Mouse (Mus musculus) monocyte, adult 5-6 weeks (primary cell): Measurements from ENCODE around the gene Tmem270. TPM values are rescaled to one million over a fixed set of nuclear protein-coding genes. Genes with fewer than 3 reads are reported as not detected.
"Not testable (repeated sequence)": the region's sequence is repeated elsewhere in the genome, so short reads cannot be mapped to it uniquely, and the experiment has no call there.

Experiments
- ATAC-seq: fragments of 153-309, 156-312 bp; replicated peaks from 2 replicates; pipeline ENCODE4 v1.8.0; 2017; ENCODE audit warnings: mild to moderate bottlenecking; ENCODE audit not compliant: low TSS enrichment, insufficient number of reproducible peaks, severe bottlenecking, poor library complexity, low FRiP score
- total RNA-seq: library from RNA; stranded (forward); fragments of 200-1000, 200-491, 200-594 nt; gene quantifications from 3 replicates; pipeline ENCODE4 v1.2.3, GENCODE M21; 2017

Gene Tmem270
- not detected in 3 replicates for total RNA-seq

DNA sequence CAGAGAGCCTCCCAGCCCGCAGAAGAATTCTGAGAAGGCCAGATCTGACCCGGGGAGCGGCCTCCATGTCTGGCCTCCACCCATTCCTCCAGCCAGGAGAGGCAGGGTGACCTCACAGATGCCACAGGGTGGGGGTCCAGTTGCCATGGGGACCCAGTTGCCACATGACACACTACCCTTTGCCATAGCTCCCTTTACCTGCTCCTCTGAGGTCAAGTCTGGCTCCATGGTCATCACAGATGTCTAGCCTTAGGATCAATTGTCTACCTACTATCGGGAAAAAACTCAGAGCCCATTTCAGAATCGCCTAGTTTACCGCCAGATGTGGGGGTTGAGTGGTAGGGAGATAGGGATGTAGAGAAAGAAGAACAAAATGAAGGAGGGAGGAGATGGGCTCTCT, at the start of gene Tmem270:
Gene Tmem270, minus strand, starts transcription at position 101 of the 400 bp plus-strand sequence.
- no peak for ATAC-seq

DNA sequence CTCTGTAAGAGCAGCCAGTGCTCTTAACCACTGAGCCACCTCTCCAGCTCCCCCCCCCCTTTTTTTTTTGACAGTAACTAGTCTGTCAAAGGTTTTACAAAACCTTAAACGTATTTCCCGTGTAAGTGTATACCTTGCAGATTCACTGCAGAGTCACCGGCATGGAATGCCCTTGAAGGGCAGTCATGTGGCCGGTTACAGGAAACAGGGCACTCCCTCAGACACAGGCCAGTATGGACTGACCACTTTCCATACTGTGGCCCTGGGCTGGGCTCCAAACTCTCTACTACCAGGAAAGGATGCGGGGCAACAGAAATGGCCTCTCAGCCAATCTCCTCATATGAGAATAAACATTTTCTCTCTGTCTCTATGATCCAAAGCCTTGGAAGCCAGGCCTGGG, 49.0 kb upstream of the Tmem270 start:
- no peak for ATAC-seq

DNA sequence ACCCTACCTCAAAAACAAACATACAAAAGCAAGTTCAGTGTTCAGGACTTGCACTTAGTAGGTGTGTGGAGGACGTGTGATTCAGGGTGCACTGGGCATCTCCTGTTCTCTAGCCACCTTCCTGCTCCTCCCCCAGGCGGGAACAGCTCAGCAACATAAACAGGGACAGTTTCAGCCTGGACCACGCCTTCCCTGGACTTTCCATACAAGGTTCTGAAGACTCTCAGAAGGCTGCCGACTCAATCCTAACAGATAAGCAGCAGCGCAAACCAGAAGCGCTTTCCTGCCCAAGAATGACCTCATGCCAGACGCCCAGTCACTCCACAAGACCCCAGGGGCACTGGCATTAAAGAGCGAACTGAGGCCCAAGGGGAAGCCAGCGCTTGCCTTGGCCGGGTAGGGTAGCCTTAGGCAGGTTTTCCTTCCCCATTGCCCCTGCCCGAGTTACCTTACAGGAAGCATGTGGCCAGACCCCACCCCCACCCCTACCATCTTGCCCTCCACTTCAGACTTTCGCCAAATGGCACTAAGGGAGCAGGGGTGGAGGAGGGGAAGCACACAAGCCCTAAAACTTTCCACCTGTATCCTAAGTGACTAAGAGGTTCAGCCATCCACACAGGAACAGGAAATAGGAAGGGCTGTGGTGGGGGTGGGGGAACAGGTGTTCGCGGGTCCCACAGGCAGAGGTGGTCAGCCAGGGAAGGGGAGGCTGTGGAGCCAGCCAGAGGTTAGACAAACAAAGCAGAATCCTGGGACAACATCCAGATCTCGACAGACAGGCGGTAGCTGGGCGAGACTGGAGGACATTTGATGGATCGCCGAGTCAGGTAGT, 44.7 kb upstream of the Tmem270 start:
- ATAC-seq: no peak

DNA sequence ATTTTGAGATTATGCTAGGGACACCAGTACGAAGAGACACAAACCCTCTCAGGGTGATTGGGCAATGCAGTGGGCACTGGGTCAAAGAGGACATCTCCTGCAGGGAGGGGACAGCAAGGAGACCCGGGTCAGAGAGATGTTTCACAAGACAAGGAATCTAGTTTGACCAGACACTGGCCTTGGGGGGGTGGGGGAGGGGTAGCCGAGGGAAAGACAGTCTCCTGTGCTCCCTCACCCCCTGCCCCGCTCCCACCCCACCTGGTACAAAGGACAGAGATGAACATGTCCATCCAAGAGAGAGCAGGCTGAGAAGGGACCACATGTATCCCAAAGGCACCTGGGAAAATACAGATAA, 41.5 kb upstream of the Tmem270 start:
- ATAC-seq: no peak

DNA sequence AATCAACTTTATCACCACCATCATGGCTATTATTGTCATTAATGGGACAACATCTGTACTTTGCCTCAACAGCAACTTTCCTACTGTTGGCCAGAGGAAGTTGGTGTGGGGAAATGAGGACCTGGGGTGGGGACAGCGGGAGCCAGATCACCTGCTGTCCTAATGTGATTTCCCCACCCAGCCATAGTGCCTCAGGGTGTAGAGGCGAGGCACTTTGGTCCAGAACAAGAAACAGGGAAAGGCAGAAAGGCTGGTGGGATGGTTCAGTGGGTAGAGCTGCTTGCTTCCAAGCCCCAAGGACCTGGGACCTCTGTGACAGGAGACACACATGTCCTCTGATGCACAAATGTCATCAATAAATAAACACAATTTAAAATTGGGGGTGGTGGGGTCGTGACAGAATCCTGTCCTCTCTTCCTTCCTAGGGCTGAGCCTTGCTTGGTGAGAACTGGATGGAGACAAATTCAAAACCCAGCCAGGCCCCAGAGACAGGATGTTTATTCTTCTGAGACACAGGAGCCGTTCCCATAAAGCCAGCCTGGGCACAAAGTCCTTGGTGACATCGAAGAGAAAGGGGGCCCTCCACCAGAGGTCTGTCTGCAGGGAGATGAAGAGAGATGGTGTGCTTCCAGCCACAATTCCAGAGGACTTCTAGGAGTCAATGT, 41.0 kb upstream of the Tmem270 start:
- ATAC-seq: no peak

DNA sequence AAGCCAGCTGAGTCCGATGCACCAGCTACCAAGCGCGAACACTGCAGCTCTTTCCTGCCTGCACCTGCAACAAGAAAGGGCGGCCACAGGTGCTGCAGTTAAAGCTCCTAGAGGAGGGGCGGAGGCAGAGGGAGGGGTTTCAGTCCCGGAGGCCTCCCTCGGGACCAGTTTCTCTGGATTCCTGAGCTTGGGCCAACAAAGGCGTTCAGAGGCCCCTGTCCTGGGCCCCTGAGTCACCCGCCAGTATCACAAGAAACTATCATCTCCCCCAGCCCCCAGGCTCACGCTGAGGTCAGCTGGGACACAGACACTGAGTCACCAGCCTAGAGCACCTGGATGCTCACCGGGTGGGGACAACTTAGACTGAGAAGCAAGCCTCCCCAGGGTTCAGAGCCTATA, 40.3 kb upstream of the Tmem270 start, which contains the start of gene Cldn4:
Gene Cldn4, minus strand, starts transcription at position 78 of the 399 bp plus-strand sequence.
- ATAC-seq: no peak

DNA sequence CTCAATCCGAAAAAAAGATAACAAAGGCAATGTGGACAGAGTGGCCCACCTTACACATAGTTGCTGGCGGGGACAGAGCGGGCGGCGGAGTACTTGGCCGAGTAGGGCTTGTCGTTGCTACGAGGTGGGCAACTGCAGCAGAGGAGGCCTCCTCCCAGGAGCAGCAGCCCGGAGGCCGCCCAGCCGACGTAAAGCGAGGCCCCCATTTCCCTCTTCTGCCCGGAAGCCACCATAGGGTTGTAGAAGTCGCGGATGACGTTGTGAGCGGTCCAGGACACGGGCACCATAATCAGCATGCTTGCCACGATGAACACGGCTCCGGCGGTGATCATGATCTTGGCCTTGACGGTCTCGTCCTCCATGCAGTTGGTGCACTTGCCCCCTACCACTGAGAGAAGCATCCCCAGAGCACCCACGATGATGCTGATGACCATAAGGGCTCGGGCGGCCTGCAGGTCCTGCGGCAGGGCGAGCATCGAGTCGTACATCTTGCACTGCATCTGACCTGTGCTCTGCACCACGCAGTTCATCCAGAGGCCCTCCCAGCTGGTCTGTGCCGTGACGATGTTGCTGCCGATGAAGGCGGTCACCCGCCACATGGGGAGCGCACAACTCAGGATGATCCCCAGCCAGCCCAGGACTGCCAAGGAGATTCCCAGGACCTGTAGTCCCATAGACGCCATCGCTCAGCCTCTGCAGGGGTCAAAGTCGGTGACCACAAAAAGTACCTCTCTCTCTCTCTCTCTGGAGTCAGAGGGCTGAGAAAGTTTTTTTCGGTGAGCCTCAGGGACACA, 39.7 kb upstream of the Tmem270 start:
- ATAC-seq: no peak

DNA sequence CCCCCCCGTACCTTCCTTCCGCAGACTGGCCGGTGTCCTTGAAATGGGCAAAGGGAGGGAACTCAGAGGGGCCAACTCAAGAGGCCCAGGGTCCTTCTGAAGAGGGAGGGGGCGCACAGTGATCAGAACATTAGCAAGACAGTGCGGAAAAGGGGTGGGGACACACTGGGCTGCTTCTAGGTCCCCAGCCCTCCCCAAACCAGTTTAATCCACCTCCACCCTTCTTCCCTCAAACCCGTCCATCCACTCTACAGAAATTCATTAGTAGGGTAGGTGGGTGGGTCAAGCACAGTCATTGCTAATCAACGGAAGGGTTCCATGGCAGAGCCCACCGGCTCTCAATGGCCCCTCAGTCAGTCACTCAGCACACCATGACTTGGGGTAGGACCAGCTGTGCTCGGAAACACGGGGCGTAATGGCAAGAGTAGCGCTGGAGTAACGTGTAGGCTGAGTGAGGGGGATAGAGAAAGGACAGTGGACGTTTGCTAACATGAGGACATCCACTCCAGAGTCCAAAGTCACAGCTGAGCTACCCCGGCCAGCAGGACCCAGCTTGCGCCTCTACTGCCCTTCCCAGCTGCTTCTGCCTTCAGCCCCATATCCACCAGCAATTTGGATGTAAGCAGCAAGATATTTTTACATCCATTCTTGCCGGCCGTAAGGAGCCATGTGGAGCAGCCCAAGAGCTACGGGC, 38.9 kb upstream of the Tmem270 start:
- no peak for ATAC-seq

DNA sequence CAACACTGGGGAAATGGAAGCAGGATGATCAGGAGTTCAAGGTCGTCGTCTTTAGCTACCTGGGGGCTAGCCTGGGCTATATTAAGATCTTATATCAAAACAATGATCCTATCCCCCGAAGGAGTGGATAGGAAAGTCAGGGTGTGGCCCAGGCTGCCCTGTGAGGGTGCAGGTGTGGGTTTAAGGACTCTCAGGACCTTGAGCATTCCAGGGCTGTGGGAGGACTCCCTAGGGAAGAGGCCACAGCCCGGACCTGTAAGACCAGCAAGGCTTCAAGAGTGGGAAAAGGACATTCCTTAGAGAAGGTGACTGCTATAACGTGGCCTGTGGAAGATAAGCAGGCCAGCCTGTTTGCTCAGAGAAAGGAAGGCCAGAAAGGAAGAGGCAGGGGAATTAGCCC, 37.6 kb upstream of the Tmem270 start:
- ATAC-seq: no peak

DNA sequence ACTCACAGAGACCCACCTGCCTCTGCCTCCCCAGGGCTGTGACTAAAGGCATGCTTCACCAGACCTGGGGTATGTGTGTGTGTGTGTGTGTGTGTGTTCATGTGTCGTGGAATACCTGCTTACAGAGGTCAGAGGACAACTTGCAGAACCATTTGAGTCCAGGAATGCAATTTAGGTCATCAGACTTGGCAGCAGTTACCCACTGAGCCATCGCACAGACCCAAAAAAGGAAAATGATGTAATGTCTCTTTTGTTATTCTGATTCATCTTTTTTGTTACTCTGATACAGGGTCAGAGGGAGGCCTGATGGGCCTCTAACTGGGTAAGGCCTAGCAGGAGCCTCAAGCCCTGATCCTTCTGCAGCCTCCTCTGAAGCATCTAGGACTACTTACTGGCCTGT, 36.2 kb upstream of the Tmem270 start:
- ATAC-seq: no peak

DNA sequence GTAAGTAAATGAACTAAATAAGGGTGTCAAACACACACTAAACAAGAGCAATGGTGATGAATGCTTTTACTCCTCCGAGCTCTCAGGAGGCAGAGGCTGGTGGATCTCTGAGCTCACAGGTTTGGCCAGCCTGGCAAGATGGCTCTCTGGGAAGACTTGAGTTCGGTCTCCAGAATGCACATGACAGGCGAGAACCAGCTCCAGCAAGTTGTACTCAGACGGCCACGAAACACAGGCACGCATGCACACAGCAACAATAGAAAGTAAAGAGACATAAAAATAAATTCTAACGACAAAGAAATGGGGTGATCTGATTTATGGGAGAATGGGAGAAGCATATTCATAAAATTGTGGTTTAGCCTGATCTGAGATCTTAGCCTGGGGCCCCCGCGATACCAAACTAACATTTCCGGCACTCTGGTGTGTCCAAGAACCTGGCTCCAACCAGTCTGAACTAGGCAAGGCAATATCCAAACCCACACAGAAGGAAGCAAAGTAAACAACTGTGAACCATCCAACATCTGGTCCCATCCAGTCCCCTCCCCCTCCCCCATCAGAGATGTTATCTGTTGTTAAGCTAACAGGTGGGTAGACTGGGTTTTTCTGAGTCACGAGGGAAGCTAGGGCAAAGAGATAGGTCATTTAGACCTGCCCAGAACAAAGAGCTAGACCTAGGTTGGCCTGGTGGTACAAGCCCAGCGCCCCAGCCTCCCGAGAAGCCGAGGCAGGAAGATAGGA, 35.1 kb upstream of the Tmem270 start:
- no peak for ATAC-seq

DNA sequence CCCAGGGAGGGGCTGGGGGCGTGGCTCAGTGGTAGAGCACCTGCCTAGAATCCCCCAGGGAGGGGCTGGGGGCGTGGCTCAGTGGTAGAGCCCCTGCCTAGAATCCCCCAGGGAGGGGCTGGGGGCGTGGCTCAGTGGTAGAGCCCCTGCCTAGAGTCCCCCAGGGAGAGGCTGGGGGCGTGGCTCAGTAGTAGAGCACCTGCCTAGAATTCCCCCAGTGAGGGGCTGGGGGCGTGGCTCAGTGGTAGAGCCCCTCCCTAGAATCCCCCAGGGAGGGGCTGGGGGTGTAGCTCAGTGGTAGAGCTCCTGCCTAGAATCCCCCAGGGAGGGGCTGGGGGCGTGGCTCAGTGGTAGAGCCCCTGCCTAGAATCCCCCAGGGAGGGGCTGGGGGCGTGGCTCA, 33.0 kb upstream of the Tmem270 start:
- ATAC-seq: not testable (repeated sequence)

DNA sequence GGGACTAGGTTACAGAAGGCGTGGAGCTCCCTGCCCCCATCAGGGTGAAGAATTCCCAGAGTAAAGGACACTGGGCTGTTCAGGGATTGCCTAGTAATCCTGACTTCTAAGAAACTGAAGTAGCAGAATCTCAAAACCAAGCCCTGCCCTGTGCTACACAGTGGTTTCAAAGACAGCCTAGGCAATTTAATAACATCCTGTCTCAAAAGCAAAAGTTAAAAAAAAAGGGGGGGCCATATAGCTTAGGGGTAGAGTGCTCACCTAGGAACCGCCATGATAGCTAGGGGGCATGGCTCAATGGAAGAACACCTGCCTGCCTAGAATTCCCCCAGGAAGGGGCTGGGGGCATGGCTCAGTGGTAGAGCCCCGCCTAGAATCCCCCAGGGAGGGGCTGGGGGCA, 32.5 kb upstream of the Tmem270 start:
- ATAC-seq: no peak

DNA sequence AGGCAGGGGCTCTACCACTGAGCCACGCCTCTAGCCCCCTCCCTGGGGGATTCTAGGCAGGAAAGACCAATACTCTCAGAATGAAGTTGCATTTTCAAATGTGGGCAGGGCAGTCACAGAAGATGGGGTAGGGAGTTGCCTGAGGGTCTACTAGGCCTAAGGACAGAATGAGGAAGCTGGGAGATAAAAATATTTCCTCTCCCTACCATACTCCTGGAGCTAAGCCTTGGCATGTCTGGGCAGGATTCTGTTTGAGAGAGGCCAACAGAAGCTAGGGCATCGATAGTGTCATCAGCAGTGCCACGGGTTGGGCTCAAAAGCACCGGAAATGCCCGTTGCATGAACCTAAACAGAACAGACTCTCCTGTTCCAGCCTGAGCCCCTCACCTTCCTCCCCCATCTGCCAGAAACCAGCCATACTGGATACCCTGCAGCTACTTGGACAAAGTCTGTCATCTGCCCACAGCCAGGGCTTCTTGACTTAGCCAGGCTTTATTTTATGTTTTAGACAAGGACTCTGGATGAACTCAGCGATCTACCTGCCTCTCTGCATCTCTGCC, 30.2 kb upstream of the Tmem270 start:
- ATAC-seq: no peak

DNA sequence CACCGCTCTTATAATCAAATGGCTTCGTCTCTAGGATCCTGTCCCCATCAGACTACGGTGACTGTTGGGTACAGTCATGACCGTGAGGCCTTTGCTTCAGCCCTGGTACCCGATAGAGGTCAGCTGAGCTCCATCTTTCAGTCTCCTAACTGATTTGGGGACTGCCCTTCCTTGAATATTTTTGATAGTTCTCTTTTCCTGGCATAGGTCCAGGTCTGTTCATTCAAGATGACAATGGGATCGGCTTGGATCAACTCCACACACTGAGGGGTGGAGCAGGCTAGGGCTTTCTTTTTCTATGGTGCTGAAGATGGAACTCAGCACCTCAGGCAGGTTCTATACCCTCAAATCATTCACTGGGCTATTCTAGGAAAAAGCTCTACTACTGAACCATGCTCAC, 29.5 kb upstream of the Tmem270 start:
- ATAC-seq: no peak

DNA sequence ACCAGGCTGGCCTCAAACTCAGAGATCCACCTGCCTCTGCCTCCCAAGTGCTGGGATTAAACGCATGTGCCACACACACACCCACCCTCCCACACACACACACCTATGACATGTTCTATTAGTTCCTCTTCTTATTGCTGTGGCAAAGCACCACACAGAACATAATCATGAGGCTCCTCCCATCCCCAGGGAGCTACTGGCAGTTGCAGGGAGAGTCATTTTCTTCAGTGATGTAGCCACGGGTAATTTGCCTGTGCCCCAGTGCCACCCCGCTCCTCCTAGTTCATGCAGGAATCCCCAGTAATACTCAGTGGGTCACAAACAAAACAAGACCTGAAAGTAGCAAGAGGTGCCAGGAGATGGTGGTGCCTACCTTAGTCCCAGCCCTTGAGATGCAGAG, 28.1 kb upstream of the Tmem270 start:
- ATAC-seq: no peak

DNA sequence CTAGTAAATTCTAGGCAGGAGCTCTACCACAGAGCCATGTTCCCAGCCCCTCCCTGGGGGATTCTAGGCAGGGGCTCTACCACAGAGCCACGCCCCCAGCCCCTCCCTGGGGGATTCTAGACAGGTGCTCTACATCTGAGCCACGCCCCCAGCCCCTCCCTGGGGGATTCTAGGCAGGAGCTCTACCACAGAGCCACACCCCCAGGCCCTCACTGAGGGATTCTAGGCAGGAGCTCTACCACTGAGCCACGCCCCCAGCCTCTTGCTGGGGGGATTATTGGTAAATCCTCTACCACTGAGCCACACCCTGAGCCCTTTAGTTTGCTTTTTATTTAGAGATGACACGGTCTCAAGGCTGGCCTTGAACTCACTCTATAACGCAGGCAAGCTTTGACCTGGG, 27.2 kb upstream of the Tmem270 start:
- not testable (repeated sequence) for ATAC-seq

DNA sequence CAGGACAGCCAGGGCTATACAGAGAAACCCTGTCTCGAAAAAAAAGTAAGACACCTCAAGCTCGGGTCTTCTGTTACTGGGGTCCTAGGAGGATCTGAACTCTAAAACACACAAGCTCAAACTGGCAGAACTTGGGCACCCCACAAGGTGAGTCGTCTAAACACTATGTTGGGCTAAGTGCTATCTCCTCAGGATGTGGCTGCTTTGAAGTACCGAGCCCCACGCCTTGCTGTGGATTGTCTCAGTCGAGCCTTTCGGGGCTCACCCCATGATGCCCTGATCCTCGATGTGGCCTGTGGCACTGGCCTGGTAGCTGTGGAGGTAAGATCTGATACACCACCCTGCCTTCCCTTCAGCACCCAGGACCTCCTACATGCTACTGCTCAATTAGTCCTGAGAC, 26.7 kb upstream of the Tmem270 start:
- no peak for ATAC-seq
